Mouse (Mus musculus): Measurements from ENCODE around the gene Cnn3. TPM values are rescaled to one million over a fixed set of nuclear protein-coding genes. Genes with fewer than 3 reads are reported as not detected.

Gene Cnn3
- polyA plus RNA-seq, 1 experiment from 2014 or later: 444 TPM

GRCm38 (mm10) chr3:121474738-121475137 lies 48.4 kb downstream of the Cnn3 start:
- no peak overlapping the region for H3K27ac ChIP-seq

GRCm38 (mm10) chr3:121480030-121480960 lies 54.0 kb downstream of the Cnn3 start:
- Histone ChIP-seq H3K4me2 (ENCODE audit: low read length) (no peak overlapping the region), H3K36me3 (ENCODE audit: insufficient read depth, low read length) (no peaks in the 10 kb centered on the region), H3K27ac (no peak overlapping the region), H3K27me3 (ENCODE audit: insufficient read depth, low read length) (no peaks in the 10 kb centered on the region), H3K9ac (ENCODE audit: low read depth, low read length) (no peak overlapping the region), H3K4me3 (replicated peaks; ENCODE audit: low read depth, low read length) (no peak overlapping the region), H3K9me3 (replicated peaks; ENCODE audit: low read length) (no peaks in the 10 kb centered on the region), H3K4me1 (replicated peaks; ENCODE audit: insufficient read depth, low read length) (peaks cover 5% of the 10 kb centered on the region; the same call in 1 of the 2 replicates)
- no peak for ATAC-seq (replicated peaks; ENCODE audit: low FRiP score, low read depth)
- no peak for DNase-seq (ENCODE audit: low spot score)
- WGBS: 68% methylated on average over 26 of the region's 26 CpGs
- no peak for TF ChIP-seq CTCF (IDR thresholded peaks at IDR 0.05; ENCODE audit: low read depth)

More at GRCm38 (mm10) chr3:121474738-121475137, 48.4 kb downstream of the Cnn3 start:
- DNase-seq (ENCODE audit: low spot score) (no peak), ATAC-seq (replicated peaks; ENCODE audit: low FRiP score, low read depth) (no peak)
- no peaks in the 10 kb centered on the region for H3K36me3 ChIP-seq (ENCODE audit: insufficient read depth, low read length)
- WGBS: 64% methylated on average over 3 of the region's 3 CpGs
- H3K27me3 ChIP-seq (ENCODE audit: insufficient read depth, low read length): no peaks in the 10 kb centered on the region
- no peaks in the 10 kb centered on the region for H3K9me3 ChIP-seq (replicated peaks; ENCODE audit: low read length)
- no peak overlapping the region for H3K4me3 ChIP-seq (replicated peaks; ENCODE audit: low read depth, low read length)
- H3K4me2 ChIP-seq (ENCODE audit: low read length): no peak overlapping the region
- no peak overlapping the region for H3K9ac ChIP-seq (ENCODE audit: low read depth, low read length)
- no peak for TF ChIP-seq CTCF (IDR thresholded peaks at IDR 0.05; ENCODE audit: low read depth)
- H3K4me1 ChIP-seq (replicated peaks; ENCODE audit: insufficient read depth, low read length): no peaks in the 10 kb centered on the region

- H3K36me3 ChIP-seq (ENCODE audit: insufficient read depth, low read length): no peaks in the 10 kb centered on the region
- DNase-seq (ENCODE audit: low spot score): no peak
- ATAC-seq (replicated peaks; ENCODE audit: low FRiP score, low read depth): no peak
- no peak overlapping the region for H3K27ac ChIP-seq
- no peaks in the 10 kb centered on the region for H3K27me3 ChIP-seq (ENCODE audit: insufficient read depth, low read length)
- H3K4me3 ChIP-seq (replicated peaks; ENCODE audit: low read depth, low read length): no peak overlapping the region
- no peaks in the 10 kb centered on the region for H3K9me3 ChIP-seq (replicated peaks; ENCODE audit: low read length)
- no peak overlapping the region for H3K4me2 ChIP-seq (ENCODE audit: low read length)
- no peak overlapping the region for H3K9ac ChIP-seq (ENCODE audit: low read depth, low read length)
- WGBS: 67% methylated on average over 8 of the region's 8 CpGs
- no peak for TF ChIP-seq CTCF (IDR thresholded peaks at IDR 0.05; ENCODE audit: low read depth)
- peaks cover 5% of the 10 kb centered on the region; the same call in 1 of the 2 replicates for H3K4me1 ChIP-seq (replicated peaks; ENCODE audit: insufficient read depth, low read length)
These were observed 54.7 kb downstream of the Cnn3 start for GRCm38 (mm10) chr3:121480961-121481436.

- 15% methylated on average over 6 of the region's 6 CpGs for WGBS
- no peak for TF ChIP-seq CTCF (IDR thresholded peaks at IDR 0.05; ENCODE audit: low read depth)
- H3K4me3 ChIP-seq (replicated peaks; ENCODE audit: low read depth, low read length): no peak overlapping the region
- H3K27me3 ChIP-seq (ENCODE audit: insufficient read depth, low read length): no peaks in the 10 kb centered on the region
- H3K4me2 ChIP-seq (ENCODE audit: low read length): no peak overlapping the region
- H3K27ac ChIP-seq: no peak overlapping the region
- peaks cover 5% of the 10 kb centered on the region; the same call in 1 of the 2 replicates for H3K4me1 ChIP-seq (replicated peaks; ENCODE audit: insufficient read depth, low read length)
- H3K9ac ChIP-seq (ENCODE audit: low read depth, low read length): no peak overlapping the region
- ATAC-seq (replicated peaks; ENCODE audit: low FRiP score, low read depth) (no peak), DNase-seq (ENCODE audit: low spot score) (peak; percentile 69)
- H3K9me3 ChIP-seq (replicated peaks; ENCODE audit: low read length): no peaks in the 10 kb centered on the region
- no peaks in the 10 kb centered on the region for H3K36me3 ChIP-seq (ENCODE audit: insufficient read depth, low read length)
These were observed 55.3 kb downstream of the Cnn3 start for GRCm38 (mm10) chr3:121481564-121481963.

GRCm38 (mm10) chr3:121483266-121484161 lies 57.2 kb downstream of the Cnn3 start:
- Histone ChIP-seq H3K4me1 (replicated peaks; ENCODE audit: insufficient read depth, low read length) (peaks cover 5% of the 10 kb centered on the region; the same call in 1 of the 2 replicates), H3K36me3 (ENCODE audit: insufficient read depth, low read length) (no peaks in the 10 kb centered on the region), H3K4me3 (replicated peaks; ENCODE audit: low read depth, low read length) (no peak overlapping the region), H3K27ac (no peak overlapping the region), H3K9ac (ENCODE audit: low read depth, low read length) (no peak overlapping the region), H3K9me3 (replicated peaks; ENCODE audit: low read length) (no peaks in the 10 kb centered on the region), H3K27me3 (ENCODE audit: insufficient read depth, low read length) (no peaks in the 10 kb centered on the region), H3K4me2 (ENCODE audit: low read length) (no peak overlapping the region)
- ATAC-seq (replicated peaks; ENCODE audit: low FRiP score, low read depth) (no peak; the same call in 1 of the 2 replicates), DNase-seq (ENCODE audit: low spot score) (no peak)
- no peak for TF ChIP-seq CTCF (IDR thresholded peaks at IDR 0.05; ENCODE audit: low read depth)
- WGBS: 28% methylated on average over 25 of the region's 25 CpGs

- DNase-seq (ENCODE audit: low spot score) (no peak), ATAC-seq (replicated peaks; ENCODE audit: low FRiP score, low read depth) (no peak)
- no peaks in the 10 kb centered on the region for H3K27me3 ChIP-seq (ENCODE audit: insufficient read depth, low read length)
- TF ChIP-seq CTCF (IDR thresholded peaks at IDR 0.05; ENCODE audit: low read depth): no peak
- no peak overlapping the region for H3K9ac ChIP-seq (ENCODE audit: low read depth, low read length)
- no peaks in the 10 kb centered on the region for H3K9me3 ChIP-seq (replicated peaks; ENCODE audit: low read length)
- WGBS: 76% methylated on average over 2 of the region's 2 CpGs
- H3K36me3 ChIP-seq (ENCODE audit: insufficient read depth, low read length): no peaks in the 10 kb centered on the region
- H3K4me1 ChIP-seq (replicated peaks; ENCODE audit: insufficient read depth, low read length): peaks cover 5% of the 10 kb centered on the region; the same call in 1 of the 2 replicates
- no peak overlapping the region for H3K27ac ChIP-seq
- H3K4me2 ChIP-seq (ENCODE audit: low read length): no peak overlapping the region
- H3K4me3 ChIP-seq (replicated peaks; ENCODE audit: low read depth, low read length): no peak overlapping the region
These were observed 58.9 kb downstream of the Cnn3 start for GRCm38 (mm10) chr3:121485201-121485600.
